Mouse (Mus musculus): Measurements from ENCODE around the gene Ccdc42. TPM values are rescaled to one million over a fixed set of nuclear protein-coding genes. Genes with fewer than 3 reads are reported as not detected.

Ccdc42 gene
- polyA plus RNA-seq (2012; rRNA removed; ENCODE audit: low replicate concordance), result 0.29 and 0.69 TPM in 2 replicates

GRCm38 (mm10) chr11:68586721-68587120 lies at the start of gene Ccdc42:
Gene Ccdc42, plus strand, starts transcription at chr11:68587021.

DNA sequence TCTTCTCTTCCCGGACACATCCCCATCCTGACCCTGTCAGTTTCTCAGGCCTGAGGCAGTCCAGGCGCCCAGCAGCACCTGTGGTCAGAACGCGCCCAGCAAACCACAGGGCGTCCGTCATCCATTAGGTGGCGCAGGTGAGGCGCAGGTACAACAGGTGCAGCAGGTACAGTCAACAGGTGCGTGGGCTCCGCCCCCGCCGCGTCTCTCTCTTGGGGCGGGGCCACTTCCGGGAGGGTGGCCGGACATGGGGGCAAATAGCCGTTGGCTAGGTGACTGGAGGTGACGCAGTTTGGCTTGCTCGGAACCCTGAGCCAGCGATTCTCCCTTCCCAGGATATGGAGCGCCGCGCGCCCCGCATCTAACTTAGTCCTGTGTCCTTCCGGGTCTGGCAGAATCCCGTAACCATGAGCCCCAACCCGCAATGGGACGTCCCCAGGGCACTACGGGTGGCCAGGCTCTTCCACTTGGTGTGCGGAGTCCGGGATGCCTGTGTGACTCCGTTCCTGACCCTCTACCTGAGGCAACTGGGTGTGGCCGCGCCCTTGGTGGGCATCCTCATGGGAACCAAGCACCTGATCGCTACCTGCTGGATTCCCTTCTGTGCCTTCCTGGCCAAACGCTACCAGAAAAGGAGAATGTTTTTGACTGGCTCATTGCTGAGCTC lies 30.8 kb upstream of the Ccdc42 start, which contains the start of gene Mfsd6l:
Gene Mfsd6l (plus strand): TSS at position 269 of the 667 bp plus-strand sequence.

Other genes starting within 250 kb of the Ccdc42 start
- gene Ntn1, start 186.2 kb upstream of the Ccdc42 start, polyA plus RNA-seq (2012; rRNA removed; ENCODE audit: low replicate concordance), result 17.8 and 18.7 TPM in 2 replicates
- gene Pik3r5, start 154.9 kb upstream of the Ccdc42 start, polyA plus RNA-seq (2012; rRNA removed; ENCODE audit: low replicate concordance), result 4.8 and 5.3 TPM in 2 replicates
- gene Pik3r6, start 84.0 kb upstream of the Ccdc42 start, polyA plus RNA-seq (2012; rRNA removed; ENCODE audit: low replicate concordance), result 1.3 and 1.8 TPM in 2 replicates
- gene Mfsd6l, start 30.8 kb upstream of the Ccdc42 start, polyA plus RNA-seq (2012; rRNA removed; ENCODE audit: low replicate concordance), result 8.3 and 23.6 TPM in 2 replicates
- gene Myh10, start 104.5 kb downstream of the Ccdc42 start, polyA plus RNA-seq (2012; rRNA removed; ENCODE audit: low replicate concordance), result 1.9 and 3.6 TPM in 2 replicates

Measured in duodenum, adult 2 months (tissue).